Mouse (Mus musculus): ENCODE results near the gene 4933427D14Rik. TPM values are rescaled to one million over a fixed set of nuclear protein-coding genes. Genes with fewer than 3 reads are reported as not detected.

Gene 4933427D14Rik
- total and polyA plus RNA-seq, 3 experiments, result 14.5 to 19.6 TPM; not detected in 1

GRCm38 (mm10) chr11:72232991-72233390 lies 25.7 kb upstream of the 4933427D14Rik start:
- Histone ChIP-seq H3K27me3 (ENCODE audit: control insufficient read depth in 1 of 2, insufficient read depth in 2 of 2, low read length in 2 of 2) (peaks cover 33 to 41% of the 10 kb centered on the region in 2 experiments), H3K36me3 (ENCODE audit: control insufficient read depth in 1 of 2, insufficient read depth in 2 of 2, low read length in 2 of 2) (no peaks in the 10 kb centered on the region), H3K9ac (ENCODE audit: control insufficient read depth, low read depth, low read length, poor library complexity, severe bottlenecking) (no peak overlapping the region), H3K27ac (ENCODE audit: control insufficient read depth, low read depth, low read length) (no peak overlapping the region), H3K4me3 (ENCODE audit: control insufficient read depth in 1 of 2, insufficient read depth in 1 of 2, low read depth in 2 of 2, low read length in 2 of 2) (no peak overlapping the region), H3K79me2 (ENCODE audit: control insufficient read depth, insufficient read depth, low read length, poor library complexity) (no peaks in the 10 kb centered on the region), H3K4me1 (ENCODE audit: control insufficient read depth in 1 of 2, insufficient read depth in 2 of 2, low read length in 2 of 2) (no peaks in the 10 kb centered on the region), H3K9me3 (replicated peaks; ENCODE audit: insufficient read depth, low read length) (no peaks in the 10 kb centered on the region)
- TF ChIP-seq TCF12 (IDR thresholded peaks at IDR 0.05; ENCODE audit: low read depth, low read length) (no peak), MAX (IDR thresholded peaks at IDR 0.05; ENCODE audit: low read length) (no peak), GABPA (IDR thresholded peaks at IDR 0.05; ENCODE audit: low read depth, low read length) (no peak), MYC (IDR thresholded peaks at IDR 0.05; ENCODE audit: low read depth, low read length) (no peak), RCOR1 (IDR thresholded peaks at IDR 0.05; ENCODE audit: low read depth, low read length) (no peak), ZC3H11A (IDR thresholded peaks at IDR 0.05; ENCODE audit: low read depth, low read length) (no peak), MYB (IDR thresholded peaks at IDR 0.05; ENCODE audit: low read depth, low read length) (no peak)
- DNase-seq (ENCODE audit: low read depth, low spot score), result no peak

GRCm38 (mm10) chr11:72232068-72232467 lies 24.8 kb upstream of the 4933427D14Rik start:
- DNase-seq (ENCODE audit: low read depth, low spot score), result no peak
- Histone ChIP-seq H3K4me3 (ENCODE audit: control insufficient read depth in 1 of 2, insufficient read depth in 1 of 2, low read depth in 2 of 2, low read length in 2 of 2) (no peak overlapping the region), H3K9me3 (replicated peaks; ENCODE audit: insufficient read depth, low read length) (no peaks in the 10 kb centered on the region), H3K27ac (ENCODE audit: control insufficient read depth, low read depth, low read length) (no peak overlapping the region), H3K79me2 (ENCODE audit: control insufficient read depth, insufficient read depth, low read length, poor library complexity) (no peaks in the 10 kb centered on the region), H3K4me1 (ENCODE audit: control insufficient read depth in 1 of 2, insufficient read depth in 2 of 2, low read length in 2 of 2) (no peaks in the 10 kb centered on the region), H3K36me3 (ENCODE audit: control insufficient read depth in 1 of 2, insufficient read depth in 2 of 2, low read length in 2 of 2) (no peaks in the 10 kb centered on the region), H3K9ac (ENCODE audit: control insufficient read depth, low read depth, low read length, poor library complexity, severe bottlenecking) (no peak overlapping the region), H3K27me3 (ENCODE audit: control insufficient read depth in 1 of 2, insufficient read depth in 2 of 2, low read length in 2 of 2) (peaks cover 33 to 42% of the 10 kb centered on the region in 2 experiments)
- TF ChIP-seq USF2 (IDR thresholded peaks at IDR 0.05; ENCODE audit: borderline replicate concordance in 1 of 2, insufficient read depth in 1 of 2, low read depth in 1 of 2, low read length in 2 of 2) (no peak), MAFK (IDR thresholded peaks at IDR 0.05; ENCODE audit: borderline replicate concordance, low read depth, low read length) (no peak), ELF1 (IDR thresholded peaks at IDR 0.05; ENCODE audit: low read depth, low read length) (no peak), ZNF384 (IDR thresholded peaks at IDR 0.05; ENCODE audit: low read depth, low read length) (no peak), KAT2A (conservative IDR thresholded peaks at IDR 0.05; ENCODE audit: low read depth, low read length) (no peak), SIN3A (IDR thresholded peaks at IDR 0.05; ENCODE audit: low read length) (no peak)

- Histone ChIP-seq H3K9me3 (replicated peaks; ENCODE audit: insufficient read depth, low read length) (no peaks in the 10 kb centered on the region), H3K27ac (ENCODE audit: control insufficient read depth, low read depth, low read length) (no peak overlapping the region), H3K4me1 (ENCODE audit: control insufficient read depth in 1 of 2, insufficient read depth in 2 of 2, low read length in 2 of 2) (peaks cover 0 to 5% of the 10 kb centered on the region in 2 experiments; a peak in 2 of 4 replicates), H3K4me3 (ENCODE audit: control insufficient read depth in 1 of 2, insufficient read depth in 1 of 2, low read depth in 2 of 2, low read length in 2 of 2) (no peak overlapping the region), H3K79me2 (ENCODE audit: control insufficient read depth, insufficient read depth, low read length, poor library complexity) (no peaks in the 10 kb centered on the region), H3K9ac (ENCODE audit: control insufficient read depth, low read depth, low read length, poor library complexity, severe bottlenecking) (no peak overlapping the region), H3K36me3 (ENCODE audit: control insufficient read depth in 1 of 2, insufficient read depth in 2 of 2, low read length in 2 of 2) (no peaks in the 10 kb centered on the region), H3K27me3 (ENCODE audit: control insufficient read depth in 1 of 2, insufficient read depth in 2 of 2, low read length in 2 of 2) (peaks cover 25 to 27% of the 10 kb centered on the region in 2 experiments)
- DNase-seq (ENCODE audit: low read depth, low spot score), result no peak
- TF ChIP-seq KAT2A (conservative IDR thresholded peaks at IDR 0.05; ENCODE audit: low read depth, low read length) (no peak), MXI1 (IDR thresholded peaks at IDR 0.05; ENCODE audit: low read depth, low read length) (no peak), USF2 (IDR thresholded peaks at IDR 0.05; ENCODE audit: borderline replicate concordance in 1 of 2, insufficient read depth in 1 of 2, low read depth in 1 of 2, low read length in 2 of 2) (no peak), MAX (IDR thresholded peaks at IDR 0.05; ENCODE audit: low read length) (no peak), MAFK (IDR thresholded peaks at IDR 0.05; ENCODE audit: borderline replicate concordance, low read depth, low read length) (no peak), POLR2A (IDR thresholded peaks at IDR 0.05; ENCODE audit: control insufficient read depth in 1 of 2, insufficient read depth in 1 of 2, low read depth in 1 of 2, low read length in 2 of 2, poor library complexity in 1 of 2) (no peak), CHD1 (IDR thresholded peaks at IDR 0.05; ENCODE audit: low read depth, low read length) (no peak), ELF1 (IDR thresholded peaks at IDR 0.05; ENCODE audit: low read depth, low read length) (no peak), JUND (IDR thresholded peaks at IDR 0.05; ENCODE audit: low read depth, low read length) (no peak), HCFC1 (IDR thresholded peaks at IDR 0.05; ENCODE audit: low read depth, low read length) (no peak), EP300 (IDR thresholded peaks at IDR 0.05; ENCODE audit: low read depth in 1 of 2, low read length in 2 of 2) (no peak), NELFE (IDR thresholded peaks at IDR 0.05; ENCODE audit: low read depth, low read length) (no peak), ZMIZ1 (IDR thresholded peaks at IDR 0.05; ENCODE audit: low read depth, low read length) (no peak), MYC (IDR thresholded peaks at IDR 0.05; ENCODE audit: low read depth, low read length) (no peak), TCF12 (IDR thresholded peaks at IDR 0.05; ENCODE audit: low read depth, low read length) (no peak), USF1 (IDR thresholded peaks at IDR 0.05; ENCODE audit: low read depth, low read length) (no peak), UBTF (IDR thresholded peaks at IDR 0.05; ENCODE audit: borderline replicate concordance, insufficient read depth, low read depth, low read length) (no peak)
Measured at GRCm38 (mm10) chr11:72228513-72228912, 21.3 kb upstream of the 4933427D14Rik start.

All from MEL (cell line).